Mouse (Mus musculus): ENCODE results near the gene Gys1. TPM values are rescaled to one million over a fixed set of nuclear protein-coding genes. Genes with fewer than 3 reads are reported as not detected.

Gys1 gene
- total and polyA plus RNA-seq, 3 experiments: 14.0 to 27.2 (median 23.9) TPM

DNA sequence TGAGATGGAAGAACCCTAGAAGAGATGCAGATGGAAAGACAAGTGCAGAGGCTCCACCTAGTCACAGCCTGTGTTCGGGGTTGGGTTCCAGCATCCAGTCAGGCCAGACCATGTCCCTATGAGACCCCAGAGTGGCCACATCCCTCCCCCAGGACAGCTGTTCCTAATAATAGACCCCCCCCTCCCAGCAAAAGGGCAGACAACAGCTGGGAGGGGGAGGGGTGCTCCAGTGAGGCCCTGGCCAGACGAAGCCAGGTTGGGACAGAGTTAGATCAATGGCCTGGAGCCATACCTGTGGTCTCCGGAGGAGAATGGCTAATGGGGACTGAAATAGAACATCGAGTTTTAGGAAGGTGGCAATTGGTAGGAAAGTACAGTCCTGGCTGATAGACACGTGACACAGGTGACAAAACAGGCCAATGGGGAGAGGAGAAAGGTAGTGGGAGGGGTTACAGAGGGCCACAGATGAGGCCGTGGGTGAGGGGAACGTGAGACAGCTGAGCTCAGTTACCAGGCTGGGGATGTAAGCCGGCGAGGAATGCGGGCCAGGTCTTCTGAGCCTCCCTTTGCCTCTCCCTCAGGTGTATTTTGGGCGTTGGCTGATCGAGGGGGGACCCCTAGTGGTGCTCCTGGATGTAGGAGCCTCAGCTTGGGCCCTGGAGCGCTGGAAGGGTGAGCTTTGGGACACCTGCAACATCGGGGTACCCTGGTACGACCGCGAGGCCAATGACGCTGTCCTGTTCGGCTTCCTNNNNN lies 3.1 kb downstream of the Gys1 start, which contains the start of gene Ruvbl2:
Gene Ruvbl2, minus strand, starts transcription at position 576 of the 756 bp plus-strand sequence.
- in situ Hi-C loops (cut with MboI; ENCODE audit: low pct_ligation_motif_present, low pct_unique_long_range_greater_than_20kb, low sequenced_read_pairs): no loop called here

DNA sequence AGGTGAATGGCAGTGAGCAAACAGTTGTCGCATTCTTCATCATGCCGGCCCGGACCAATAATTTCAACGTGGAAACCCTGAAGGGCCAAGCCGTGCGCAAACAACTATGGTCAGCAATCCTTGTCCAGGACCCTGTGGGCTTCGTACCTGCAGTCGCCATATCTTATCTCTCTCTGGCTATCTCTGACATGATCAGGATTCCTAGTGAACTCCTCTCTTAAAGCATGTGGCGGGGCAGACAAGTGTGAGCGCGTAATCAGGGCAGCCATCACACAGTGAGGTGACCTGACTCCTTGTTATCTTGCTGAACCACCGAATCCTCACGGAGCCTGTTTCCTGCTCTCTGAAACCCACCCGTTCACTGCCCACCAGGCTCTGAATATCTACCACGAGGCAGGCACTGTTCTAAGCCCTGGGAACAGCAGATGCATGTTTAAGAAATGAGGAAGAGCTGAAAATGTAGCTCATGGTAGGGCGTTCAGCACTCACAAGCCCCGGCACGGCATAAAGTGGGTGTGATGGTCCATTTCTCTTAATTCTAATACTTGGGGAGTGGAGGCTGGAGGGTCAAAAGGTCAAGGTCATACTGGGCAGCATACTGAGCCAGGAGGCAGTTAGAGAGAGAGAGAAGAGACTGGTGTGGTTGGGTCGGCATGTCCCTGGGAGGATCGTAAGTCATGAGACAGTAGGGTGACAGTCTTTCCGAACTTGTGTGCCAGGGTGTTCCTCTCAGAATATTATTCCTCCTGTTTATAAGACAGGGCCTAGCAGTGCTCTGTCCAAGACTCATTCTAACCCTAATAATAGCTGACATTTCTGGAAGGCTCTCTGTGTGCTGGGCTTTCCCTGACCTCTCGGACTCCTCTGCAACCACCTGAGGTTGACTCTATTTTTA lies 9.1 kb downstream of the Gys1 start:
- TF ChIP-seq POLR2A (IDR thresholded peaks at IDR 0.05; ENCODE audit: low read depth, low read length): no peak
- no peak for TF ChIP-seq CHD2 (IDR thresholded peaks at IDR 0.05; ENCODE audit: low read length)
- no peak for TF ChIP-seq MAX (IDR thresholded peaks at IDR 0.05; ENCODE audit: low read length)
- no peak for TF ChIP-seq ZNF384 (IDR thresholded peaks at IDR 0.05; ENCODE audit: low read depth, low read length)
- TF ChIP-seq POLR2AphosphoS2 (IDR thresholded peaks at IDR 0.05; ENCODE audit: low read depth, low read length): no peak
- TF ChIP-seq GABPA (IDR thresholded peaks at IDR 0.05; ENCODE audit: insufficient replicate concordance, low read depth, low read length): no peak
- no peak overlapping the region for H3K4me3 ChIP-seq (replicated peaks in 1 of 3; ENCODE audit: low read depth in 2 of 3, low read length in 2 of 3, poor library complexity in 1 of 3)
- H3K27me3 ChIP-seq (replicated peaks): no peaks in the 10 kb centered on the region
- peaks cover 35 to 73% of the 10 kb centered on the region in 2 experiments for H3K36me3 ChIP-seq (replicated peaks in 1 of 2; ENCODE audit: control insufficient read depth in 1 of 2, insufficient read depth in 1 of 2, low read length in 1 of 2)
- no peak for DNase-seq (ENCODE audit: extremely low read depth)
- H3K4me1 ChIP-seq (ENCODE audit: control insufficient read depth in 1 of 2, insufficient read depth in 2 of 2): peaks cover 2 to 13% of the 10 kb centered on the region in 2 experiments; a peak in 3 of 4 replicates
- no peaks in the 10 kb centered on the region for H3K9me3 ChIP-seq (replicated peaks; ENCODE audit: low read length)
- H3K79me2 ChIP-seq (replicated peaks; ENCODE audit: control insufficient read depth, extremely low read depth, insufficient read depth, poor library complexity, severe bottlenecking): no peaks in the 10 kb centered on the region
- in situ Hi-C loops (cut with MboI; ENCODE audit: low pct_ligation_motif_present, low pct_unique_long_range_greater_than_20kb, low sequenced_read_pairs) (no loop called here), dilution Hi-C loops (cut with MboI; ENCODE audit: extremely low pct_ligation_motif_present, extremely low pct_unique_long_range_greater_than_20kb, low sequenced_read_pairs) (no loop called here)
- H3K9ac ChIP-seq (ENCODE audit: insufficient read depth, low read depth): no peak overlapping the region
- H3K27ac ChIP-seq (ENCODE audit: insufficient read depth, low read depth): no peak overlapping the region
- no peak overlapping the region for H3K4me2 ChIP-seq (ENCODE audit: insufficient read depth, low read depth, poor library complexity, severe bottlenecking)

More for the DNA sequence above, 3.1 kb downstream of the Gys1 start, which contains the start of gene Ruvbl2:
- DNase-seq (ENCODE audit: extremely low read depth): no peak
- Histone ChIP-seq H3K4me3 (replicated peaks in 1 of 3; ENCODE audit: low read depth in 2 of 3, low read length in 2 of 3, poor library complexity in 1 of 3) (no peak within 1 kb of the TSS), H3K27me3 (replicated peaks) (no peaks in the 10 kb centered on the region), H3K27ac (ENCODE audit: insufficient read depth, low read depth) (no peak within 1 kb of the TSS), H3K4me1 (ENCODE audit: control insufficient read depth in 1 of 2, insufficient read depth in 2 of 2) (peaks cover 2 to 37% of the 10 kb centered on the region in 2 experiments; a peak in 3 of 4 replicates), H3K79me2 (replicated peaks; ENCODE audit: control insufficient read depth, extremely low read depth, insufficient read depth, poor library complexity, severe bottlenecking) (peaks cover 13% of the 10 kb centered on the region), H3K4me2 (ENCODE audit: insufficient read depth, low read depth, poor library complexity, severe bottlenecking) (no peak within 1 kb of the TSS), H3K9me3 (replicated peaks; ENCODE audit: low read length) (no peaks in the 10 kb centered on the region), H3K36me3 (replicated peaks in 1 of 2; ENCODE audit: control insufficient read depth in 1 of 2, insufficient read depth in 1 of 2, low read length in 1 of 2) (peaks cover 13 to 48% of the 10 kb centered on the region in 2 experiments), H3K9ac (ENCODE audit: insufficient read depth, low read depth) (no peak within 1 kb of the TSS)
- peak in 1 of 2 experiments; percentile 61; a peak in 2 of 4 replicates for TF ChIP-seq CTCF (conservative IDR thresholded peaks at IDR 0.05 in 1 of 2, IDR thresholded peaks at IDR 0.05 in 1 of 2; ENCODE audit: low read depth in 2 of 2, low read length in 2 of 2)
- TF ChIP-seq MAX (IDR thresholded peaks at IDR 0.05; ENCODE audit: low read length): no peak
- no peak for TF ChIP-seq ETS1 (conservative IDR thresholded peaks at IDR 0.05; ENCODE audit: low read depth, low read length)
- TF ChIP-seq RAD21 (IDR thresholded peaks at IDR 0.05; ENCODE audit: low read depth, low read length): peak; percentile 43
- no peak for TF ChIP-seq ZKSCAN1 (IDR thresholded peaks at IDR 0.05; ENCODE audit: borderline replicate concordance, low read depth, low read length)
- no peak for TF ChIP-seq E2F4 (IDR thresholded peaks at IDR 0.05; ENCODE audit: insufficient replicate concordance, low read depth, low read length)
- TF ChIP-seq CHD1 (IDR thresholded peaks at IDR 0.05; ENCODE audit: low read depth, low read length): no peak
- dilution Hi-C loops (cut with MboI; ENCODE audit: extremely low pct_ligation_motif_present, extremely low pct_unique_long_range_greater_than_20kb, low sequenced_read_pairs): no loop called here

All from CH12.LX (cell line).